Mouse (Mus musculus) myocyte (in vitro differentiated cells): ENCODE results near the gene Cplx3. TPM values are rescaled to one million over a fixed set of nuclear protein-coding genes. Genes with fewer than 3 reads are reported as not detected.
A peak's percentile ranks its signal among the peaks of the same experiment; 100 is the strongest.

Source experiments
- H3K27me3 ChIP-seq: one replicate; pipeline ENCODE4 v1.6.1; 2011; ENCODE audit not compliant: control insufficient read depth, insufficient read depth, insufficient read length
- H3K36me3 ChIP-seq: one replicate; pipeline ENCODE4 v1.6.1; 2011; ENCODE audit not compliant: control insufficient read depth, insufficient read depth
- H3K4me2 ChIP-seq: one replicate; pipeline ENCODE4 v1.6.1; 2011; ENCODE audit warnings: low read depth, control low read depth
- H3K4me3 ChIP-seq: one replicate; pipeline ENCODE4 v1.5.1; 2011; ENCODE audit warnings: mild to moderate bottlenecking, control low read depth, moderate library complexity
- H3K79me2 ChIP-seq: one replicate; pipeline ENCODE4 v1.6.1; 2011; ENCODE audit not compliant: control insufficient read depth, insufficient read depth
- H3ac ChIP-seq: one replicate; pipeline ENCODE4 v1.6.1; 2011; ENCODE audit not compliant: control insufficient read depth, insufficient read length
- CEBPB ChIP-seq: IDR thresholded peaks from 2 replicates; pipeline ENCODE4 v1.6.1; 2011; ENCODE audit warnings: mild to moderate bottlenecking, moderate library complexity; ENCODE audit not compliant: poor library complexity, insufficient read depth, severe bottlenecking
- E2F4 ChIP-seq: IDR thresholded peaks from one replicate; pipeline ENCODE4 v1.6.1; 2011; ENCODE audit warnings: mild to moderate bottlenecking, control low read depth, moderate library complexity; ENCODE audit not compliant: insufficient read depth
- MAX ChIP-seq: IDR thresholded peaks from one replicate; pipeline ENCODE4 v1.6.1; 2011; ENCODE audit warnings: low read depth, mild to moderate bottlenecking, control low read depth
- MYOD1 ChIP-seq, 3 experiments: IDR thresholded peaks; one replicate each; pipeline ENCODE4 v1.6.1; 2011; ENCODE audit warnings: control low read depth in 2 of 3, low read depth in 2 of 3, mild to moderate bottlenecking in 2 of 3, moderate library complexity in 1 of 3; ENCODE audit not compliant: insufficient read length in 2 of 3, control insufficient read depth in 1 of 3
- MYOG ChIP-seq, 3 experiments: IDR thresholded peaks; one replicate each; pipeline ENCODE4 v1.6.1; 2011; ENCODE audit warnings: control low read depth in 2 of 3, low read depth in 2 of 3, mild to moderate bottlenecking in 2 of 3; ENCODE audit not compliant: insufficient read length in 2 of 3, control insufficient read depth in 1 of 3, insufficient read depth in 1 of 3
- POLR2A ChIP-seq: IDR thresholded peaks from one replicate; pipeline ENCODE4 v1.6.1; 2011; ENCODE audit warnings: low read depth, mild to moderate bottlenecking, control low read depth, moderate library complexity; ENCODE audit not compliant: insufficient read length
- POLR2AphosphoS2 ChIP-seq: IDR thresholded peaks from one replicate; pipeline ENCODE4 v1.6.1; 2011; ENCODE audit warnings: low read depth, control low read depth; ENCODE audit not compliant: insufficient read length
- REST ChIP-seq: IDR thresholded peaks from one replicate; pipeline ENCODE4 v1.6.1; 2011; ENCODE audit warnings: mild to moderate bottlenecking, control low read depth, moderate library complexity; ENCODE audit not compliant: insufficient read depth, insufficient read length
- SRF ChIP-seq: IDR thresholded peaks from one replicate; pipeline ENCODE4 v1.6.1; 2011; ENCODE audit warnings: low read depth; ENCODE audit not compliant: control insufficient read depth, insufficient read length
- TCF12 ChIP-seq: IDR thresholded peaks from one replicate; pipeline ENCODE4 v1.6.1; 2011; ENCODE audit warnings: mild to moderate bottlenecking, control low read depth; ENCODE audit not compliant: poor library complexity, insufficient read depth, severe bottlenecking
- TCF3 ChIP-seq: IDR thresholded peaks from one replicate; pipeline ENCODE4 v1.6.1; 2011; ENCODE audit warnings: low read depth, control low read depth; ENCODE audit not compliant: insufficient read length
- USF1 ChIP-seq: IDR thresholded peaks from one replicate; pipeline ENCODE4 v1.6.1; 2011; ENCODE audit warnings: low read depth, mild to moderate bottlenecking, control low read depth, moderate library complexity
- polyA plus RNA-seq: library from polyadenylated mRNA; unstranded; fragments of >200 nt; fragmentation: generic; extraction: Trizol; gene quantifications from one replicate; pipeline ENCODE4 v1.2.1, GENCODE M21; 2012; ENCODE audit warnings: missing spikeins

The Cplx3 gene
- polyA plus RNA-seq = 0.23 TPM

- Histone ChIP-seq H3K36me3 (no peaks in the 10 kb centered on the region), H3K4me3 (no peak within 1 kb of the TSS), H3K4me2 (no peak within 1 kb of the TSS), H3K27me3 (no peaks in the 10 kb centered on the region), H3ac (no peak within 1 kb of the TSS), H3K79me2 (no peaks in the 10 kb centered on the region)
- no peak for TF ChIP-seq TCF3
- TF ChIP-seq REST = peak; percentile 91
These were observed at the start of gene Cplx3 for GRCm38 (mm10) chr9:57606139-57606851. Gene Cplx3 (minus strand): TSS chr9:57606281.

- Histone ChIP-seq H3K36me3 (no peaks in the 10 kb centered on the region), H3K27me3 (no peaks in the 10 kb centered on the region), H3K4me3 (no peak overlapping the region), H3K4me2 (peak overlapping the region; percentile 87), H3K79me2 (no peaks in the 10 kb centered on the region), H3ac (no peak overlapping the region)
- TF ChIP-seq MAX (no peak), MYOG (IDR thresholded peaks at IDR 0.05; ENCODE audit: control insufficient read depth in 1 of 3, insufficient read depth in 1 of 3, insufficient read length in 2 of 3, low read depth in 2 of 3) (no peak), MYOD1 (IDR thresholded peaks at IDR 0.05; ENCODE audit: control insufficient read depth in 1 of 3, insufficient read length in 2 of 3, low read depth in 2 of 3) (no peak), POLR2A (peak; percentile 47), USF1 (peak; percentile 97)
These were observed 49.7 kb upstream of the Cplx3 start for GRCm38 (mm10) chr9:57655749-57656148.

GRCm38 (mm10) chr9:57654966-57655365 lies 48.9 kb upstream of the Cplx3 start:
- Histone ChIP-seq H3K27me3 (no peaks in the 10 kb centered on the region), H3K4me2 (no peak overlapping the region), H3K36me3 (no peaks in the 10 kb centered on the region), H3K4me3 (no peak overlapping the region), H3ac (no peak overlapping the region), H3K79me2 (no peaks in the 10 kb centered on the region)
- TF ChIP-seq MYOG (IDR thresholded peaks at IDR 0.05; ENCODE audit: control insufficient read depth in 1 of 3, insufficient read depth in 1 of 3, insufficient read length in 2 of 3, low read depth in 2 of 3) (no peak), MYOD1 (IDR thresholded peaks at IDR 0.05; ENCODE audit: control insufficient read depth in 1 of 3, insufficient read length in 2 of 3, low read depth in 2 of 3) (no peak), TCF3 (no peak), SRF (no peak), REST (no peak), USF1 (no peak)

- H3ac ChIP-seq = no peak within 1 kb of the TSS
- no peaks in the 10 kb centered on the region for H3K27me3 ChIP-seq
- TF ChIP-seq CEBPB (no peak), MYOD1 (IDR thresholded peaks at IDR 0.05; ENCODE audit: control insufficient read depth in 1 of 3, insufficient read length in 2 of 3, low read depth in 2 of 3) (no peak), POLR2A (no peak), MAX (no peak), POLR2AphosphoS2 (no peak), E2F4 (no peak), TCF12 (no peak), TCF3 (no peak), MYOG (IDR thresholded peaks at IDR 0.05; ENCODE audit: control insufficient read depth in 1 of 3, insufficient read depth in 1 of 3, insufficient read length in 2 of 3, low read depth in 2 of 3) (no peak), USF1 (no peak), REST (no peak), SRF (no peak)
- H3K79me2 ChIP-seq = no peaks in the 10 kb centered on the region
- no peaks in the 10 kb centered on the region for H3K36me3 ChIP-seq
- no peak within 1 kb of the TSS for H3K4me2 ChIP-seq
- no peak within 1 kb of the TSS for H3K4me3 ChIP-seq
These were observed 47.2 kb upstream of the Cplx3 start, which contains the start of gene Csk for GRCm38 (mm10) chr9:57653283-57653682. Gene Csk (minus strand): TSS chr9:57653631.

- H3K36me3 ChIP-seq = no peaks in the 10 kb centered on the region
- TF ChIP-seq POLR2A (no peak), MYOD1 (IDR thresholded peaks at IDR 0.05; ENCODE audit: control insufficient read depth in 1 of 3, insufficient read length in 2 of 3, low read depth in 2 of 3) (no peak), POLR2AphosphoS2 (no peak), REST (no peak), TCF3 (no peak)
- H3K27me3 ChIP-seq = no peaks in the 10 kb centered on the region
- no peak overlapping the region for H3ac ChIP-seq
- H3K79me2 ChIP-seq = no peaks in the 10 kb centered on the region
- H3K4me2 ChIP-seq = no peak overlapping the region
- no peak overlapping the region for H3K4me3 ChIP-seq
These were observed 46.8 kb upstream of the Cplx3 start for GRCm38 (mm10) chr9:57652855-57653254.

- Histone ChIP-seq H3K79me2 (no peaks in the 10 kb centered on the region), H3K4me3 (no peak overlapping the region), H3ac (no peak overlapping the region), H3K27me3 (no peaks in the 10 kb centered on the region), H3K4me2 (no peak overlapping the region), H3K36me3 (no peaks in the 10 kb centered on the region)
- TF ChIP-seq MYOG (IDR thresholded peaks at IDR 0.05; ENCODE audit: control insufficient read depth in 1 of 3, insufficient read depth in 1 of 3, insufficient read length in 2 of 3, low read depth in 2 of 3) (no peak), CEBPB (no peak), POLR2AphosphoS2 (no peak), REST (no peak), SRF (no peak), POLR2A (no peak), E2F4 (no peak), MYOD1 (IDR thresholded peaks at IDR 0.05; ENCODE audit: control insufficient read depth in 1 of 3, insufficient read length in 2 of 3, low read depth in 2 of 3) (no peak)
These were observed 46.3 kb upstream of the Cplx3 start for GRCm38 (mm10) chr9:57652351-57652750.
